9 mouse cellular contexts compared by ENCODE assay signal in the genomic region with DNA sequence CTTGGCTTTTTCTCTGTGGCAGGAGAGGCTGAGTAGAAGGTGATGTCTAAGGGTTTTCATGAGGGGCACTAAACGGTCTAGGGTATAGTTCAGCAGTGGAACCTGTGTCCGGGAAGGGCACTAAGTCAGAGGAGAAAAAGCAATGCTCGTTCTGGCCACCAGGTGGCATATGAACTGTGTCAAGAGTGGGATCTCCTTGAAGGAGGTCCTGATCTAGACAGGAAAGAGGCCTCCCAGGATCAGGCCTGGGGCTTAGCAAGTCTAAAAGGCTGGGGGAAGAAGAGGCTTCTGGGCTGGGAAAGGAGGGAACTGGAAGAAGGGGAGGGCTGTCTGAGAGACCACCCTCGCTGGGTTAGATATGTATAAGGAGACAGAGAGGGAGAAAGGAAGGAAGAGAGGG. TPM values are rescaled to one million over a fixed set of nuclear protein-coding genes. Genes with fewer than 3 reads are reported as not detected.
DNase-seq lines count a peak whose midpoint lies in the region; ATAC-seq and TF ChIP-seq lines count a peak whose summit lies in the region.
"Had no signal": no experiment of that assay in that cellular context is flagged by ENCODE, and none has a peak within 500 bp of the region (broad histone marks: within the 10 kb centered on the region; RNA-seq: fewer than 3 reads in every experiment).

No protein-coding gene starts in this region.

- TF ChIP-seq CTCF in MEL (IDR thresholded peaks at IDR 0.05 in 2 of 3, conservative IDR thresholded peaks at IDR 0.05 in 1 of 3; ENCODE audit: control insufficient read depth in 1 of 3, insufficient read depth in 1 of 3, low read depth in 2 of 3, low read length in 3 of 3, poor library complexity in 1 of 3, severe bottlenecking in 1 of 3), result peak; percentile 64 to 74 (median 69)
- TF ChIP-seq CTCF in lung, postnatal 0 days (IDR thresholded peaks at IDR 0.05), result peak; percentile 93

- H3K79me2 ChIP-seq in MEL (ENCODE audit: control insufficient read depth, insufficient read depth, low read length, poor library complexity), result no peaks in the 10 kb centered on the region

- H3K4me1 ChIP-seq in MEL (ENCODE audit: control insufficient read depth in 1 of 2, insufficient read depth in 2 of 2, low read length in 2 of 2), result no peaks in the 10 kb centered on the region
- H3K4me1 ChIP-seq in forebrain, embryonic 11.5 days (replicated peaks; ENCODE audit: control insufficient read depth, insufficient read depth, low read length), result no peaks in the 10 kb centered on the region
- peaks cover 63% of the 10 kb centered on the region for H3K4me1 ChIP-seq in hindbrain, embryonic 10.5 days (replicated peaks)
- H3K4me1 ChIP-seq in lung, postnatal 0 days (ENCODE audit: insufficient read depth, low read depth, low read length), result no peaks in the 10 kb centered on the region

- H3K4me3 ChIP-seq in MEL (ENCODE audit: control insufficient read depth in 1 of 2, insufficient read depth in 1 of 2, low read depth in 2 of 2, low read length in 2 of 2), result no peak overlapping the region
- no peak overlapping the region for H3K4me3 ChIP-seq in forebrain, embryonic 11.5 days (ENCODE audit: low read depth, low read length)
- no peak overlapping the region for H3K4me3 ChIP-seq in hindbrain, embryonic 10.5 days
- H3K4me3 ChIP-seq in lung, postnatal 0 days (ENCODE audit: low read depth, low read length), result no peak overlapping the region

- no peaks in the 10 kb centered on the region for H3K9me3 ChIP-seq in MEL (replicated peaks; ENCODE audit: insufficient read depth, low read length)
- H3K9me3 ChIP-seq in forebrain, embryonic 11.5 days (ENCODE audit: control insufficient read depth, low read length), result no peaks in the 10 kb centered on the region
- no peaks in the 10 kb centered on the region for H3K9me3 ChIP-seq in hindbrain, embryonic 10.5 days
- no peaks in the 10 kb centered on the region for H3K9me3 ChIP-seq in lung, postnatal 0 days (ENCODE audit: low read length)

- no peak for TF ChIP-seq EP300 in MEL (IDR thresholded peaks at IDR 0.05; ENCODE audit: low read depth in 1 of 2, low read length in 2 of 2)
- TF ChIP-seq EP300 in lung, postnatal 0 days (IDR thresholded peaks at IDR 0.05), result no peak

- no peak overlapping the region for H3K4me2 ChIP-seq in forebrain, embryonic 11.5 days (ENCODE audit: low read depth, low read length, severe bottlenecking)
- no peak overlapping the region for H3K4me2 ChIP-seq in lung, postnatal 0 days (replicated peaks; ENCODE audit: low read depth, low read length)

- WGBS in forebrain, embryonic 11.5 days, result 17% methylated on average over 4 of the region's 4 CpGs
- WGBS in hindbrain, embryonic 10.5 days, result 17% methylated on average over 4 of the region's 4 CpGs
- 2% methylated on average over 4 of the region's 4 CpGs for WGBS in lung, postnatal 0 days

- no peak overlapping the region for H3K27ac ChIP-seq in MEL (ENCODE audit: control insufficient read depth, low read depth, low read length)
- no peak overlapping the region for H3K27ac ChIP-seq in forebrain, embryonic 11.5 days (ENCODE audit: low read depth, low read length)
- peak overlapping the region; percentile 76 for H3K27ac ChIP-seq in hindbrain, embryonic 10.5 days
- no peak overlapping the region for H3K27ac ChIP-seq in lung, postnatal 0 days (ENCODE audit: low read length)

- H3K27me3 ChIP-seq in MEL (ENCODE audit: control insufficient read depth in 1 of 2, insufficient read depth in 2 of 2, low read length in 2 of 2), result no peaks in the 10 kb centered on the region
- H3K27me3 ChIP-seq in forebrain, embryonic 11.5 days (ENCODE audit: control insufficient read depth, insufficient read depth, low read length), result no peaks in the 10 kb centered on the region
- peaks cover 4% of the 10 kb centered on the region for H3K27me3 ChIP-seq in hindbrain, embryonic 10.5 days (ENCODE audit: insufficient read depth, poor library complexity, severe bottlenecking)
- no peaks in the 10 kb centered on the region for H3K27me3 ChIP-seq in lung, postnatal 0 days (replicated peaks; ENCODE audit: insufficient read depth, low read length)

- no peak for TF ChIP-seq POLR2A in MEL (IDR thresholded peaks at IDR 0.05; ENCODE audit: control insufficient read depth in 1 of 2, insufficient read depth in 1 of 2, low read depth in 1 of 2, low read length in 2 of 2, poor library complexity in 1 of 2)

- DNase-seq in MEL (ENCODE audit: low read depth, low spot score), result peak; percentile 56
- peak; percentile 41 for DNase-seq in c-Kit-positive CD71-negative TER-119-negative erythroid progenitor cells, embryonic 14.5 days (ENCODE audit: low read depth)
- peak; percentile 86 for DNase-seq in forebrain, embryonic 11.5 days (ENCODE audit: low spot score)
- DNase-seq in hindbrain, embryonic 10.5 days (ENCODE audit: low spot score), result peak; percentile 86
- peak; percentile 49 to 77 for DNase-seq in layer of hippocampus, adult 8-10 months (ENCODE audit: low spot score in 2 of 2)
- peak; percentile 78 for DNase-seq in lung, postnatal 0 days (ENCODE audit: low spot score)
- peak; percentile 84 for DNase-seq in retina, postnatal 1 day
- DNase-seq in urinary bladder, postnatal 14 days (ENCODE audit: low spot score), result peak; percentile 83

- ATAC-seq in forebrain, embryonic 11.5 days (replicated peaks; ENCODE audit: low FRiP score), result peak; percentile 57
- ATAC-seq in lung, postnatal 0 days, result peak; percentile 27

- H3K9ac ChIP-seq in MEL (ENCODE audit: control insufficient read depth, low read depth, low read length, poor library complexity, severe bottlenecking), result no peak overlapping the region
- no peak overlapping the region for H3K9ac ChIP-seq in forebrain, embryonic 11.5 days (ENCODE audit: low read length)
- no peak overlapping the region for H3K9ac ChIP-seq in lung, postnatal 0 days (replicated peaks; ENCODE audit: low read depth)

- no peaks in the 10 kb centered on the region for H3K36me3 ChIP-seq in MEL (ENCODE audit: control insufficient read depth in 1 of 2, insufficient read depth in 2 of 2, low read length in 2 of 2)
- H3K36me3 ChIP-seq in forebrain, embryonic 11.5 days (ENCODE audit: control insufficient read depth, insufficient read depth, low read length), result no peaks in the 10 kb centered on the region
- H3K36me3 ChIP-seq in hindbrain, embryonic 10.5 days, result no peaks in the 10 kb centered on the region
- no peaks in the 10 kb centered on the region for H3K36me3 ChIP-seq in lung, postnatal 0 days (ENCODE audit: insufficient read depth, low read length)

- peak; percentile 43 for TF ChIP-seq RAD21 in MEL (IDR thresholded peaks at IDR 0.05; ENCODE audit: low read depth, low read length)

TF ChIP-seq in MEL, 35 proteins besides CTCF, POLR2A, EP300 and RAD21:
- TF ChIP-seq TBP (IDR thresholded peaks at IDR 0.05; ENCODE audit: low read depth, low read length) (no peak), ELF1 (IDR thresholded peaks at IDR 0.05; ENCODE audit: low read depth, low read length) (no peak), ZMIZ1 (IDR thresholded peaks at IDR 0.05; ENCODE audit: low read depth, low read length) (no peak), ZNF384 (IDR thresholded peaks at IDR 0.05; ENCODE audit: low read depth, low read length) (no peak), SMC3 (IDR thresholded peaks at IDR 0.05; ENCODE audit: low read depth, low read length) (peak; percentile 77), CHD2 (IDR thresholded peaks at IDR 0.05; ENCODE audit: low read length) (no peak), MYB (IDR thresholded peaks at IDR 0.05; ENCODE audit: low read depth, low read length) (no peak), ZKSCAN1 (IDR thresholded peaks at IDR 0.05; ENCODE audit: low read depth, low read length) (no peak)

RNA-seq across cellular contexts. Expression of a gene that starts 16.4 kb away (rescaled TPM):
- not detected in 2 replicates for total RNA-seq in MEL (2012; rRNA removed)
- polyA plus RNA-seq in MEL (2012; ENCODE audit: insufficient read depth in 1 of 2, insufficient read length in 2 of 2, low read depth in 1 of 2, low replicate concordance in 2 of 2, missing spikeins in 1 of 2), result not detected
- polyA plus RNA-seq in forebrain, embryonic 11.5 days (2014; fragmentation: Nextera tagmentation; extraction: Ambion mirVana), result not detected in 2 replicates
- polyA plus RNA-seq in hindbrain, embryonic 10.5 days (2016; fragmentation: Nextera tagmentation; extraction: Ambion mirVana), result not detected in 2 replicates
- not detected for total RNA-seq in layer of hippocampus, adult 8-10 months (2022)
- polyA plus RNA-seq in lung, postnatal 0 days (2015; fragmentation: Nextera tagmentation; extraction: Ambion mirVana), result 0.12 TPM in 1 of 2 replicates, not detected in the other
- polyA plus RNA-seq: heart, embryonic 14.5 days had no signal

RNA-seq across cellular contexts. Expression of a gene that starts 56.2 kb away (rescaled TPM):
- total RNA-seq in MEL (2012; rRNA removed), result 17.3 and 57.2 TPM in 2 replicates
- polyA plus RNA-seq in MEL (2012; ENCODE audit: insufficient read depth in 1 of 2, insufficient read length in 2 of 2, low read depth in 1 of 2, low replicate concordance in 2 of 2, missing spikeins in 1 of 2), result 10 to 100 TPM in 1 of 2 experiments, not detected in 1; 95.3 TPM
- 0.61 and 0.92 TPM in 2 replicates for polyA plus RNA-seq in forebrain, embryonic 11.5 days (2014; fragmentation: Nextera tagmentation; extraction: Ambion mirVana)
- 0.60 and 2.3 TPM in 2 replicates for polyA plus RNA-seq in hindbrain, embryonic 10.5 days (2016; fragmentation: Nextera tagmentation; extraction: Ambion mirVana)
- total RNA-seq in layer of hippocampus, adult 8-10 months (2022), result 1 to 10 TPM in 2 of 4 experiments, under 1 TPM in 2; 0.19 to 1.3 (median 0.85) TPM
- polyA plus RNA-seq in lung, postnatal 0 days (2015; fragmentation: Nextera tagmentation; extraction: Ambion mirVana), result 514 and 711 TPM in 2 replicates

RNA-seq across cellular contexts. Expression of a gene that starts 59.3 kb away (rescaled TPM):
- not detected in 2 replicates for total RNA-seq in MEL (2012; rRNA removed)
- polyA plus RNA-seq in MEL (2012; ENCODE audit: insufficient read depth in 1 of 2, insufficient read length in 2 of 2, low read depth in 1 of 2, low replicate concordance in 2 of 2, missing spikeins in 1 of 2), result not detected
- 7.9 and 8.9 TPM in 2 replicates for polyA plus RNA-seq in forebrain, embryonic 11.5 days (2014; fragmentation: Nextera tagmentation; extraction: Ambion mirVana)
- polyA plus RNA-seq in hindbrain, embryonic 10.5 days (2016; fragmentation: Nextera tagmentation; extraction: Ambion mirVana), result 31.4 and 32.4 TPM in 2 replicates
- total RNA-seq in layer of hippocampus, adult 8-10 months (2022), result 100 to 1,000 TPM; 130 to 163 (median 141) TPM
- 0.11 and 0.23 TPM in 2 replicates for polyA plus RNA-seq in lung, postnatal 0 days (2015; fragmentation: Nextera tagmentation; extraction: Ambion mirVana)
